Mouse (Mus musculus) heart, postnatal 0 days (tissue): ENCODE measurements around the gene Ccni. TPM values are rescaled to one million over a fixed set of nuclear protein-coding genes. Genes with fewer than 3 reads are reported as not detected.

Experiments
- ATAC-seq: fragments of 200-750 bp; cut with Nextera tagmentation; 2 replicates; pipeline ENCODE4 v1.8.0; 2017; ENCODE audit warnings: low read depth, moderate number of reproducible peaks, moderate library complexity; ENCODE audit not compliant: insufficient read depth
- DNase-seq: peaks from one replicate; pipeline ENCODE4 v3.0.0-alpha.2; 2016; ENCODE audit warnings: low spot score
- H3K27ac ChIP-seq: fragments of 300-500 bp; sonication (generic); 2 replicates; pipeline ENCODE4 v1.5.1; 2014; ENCODE audit warnings: low read depth, mild to moderate bottlenecking
- H3K27me3 ChIP-seq: fragments of 300-500 bp; sonication (generic); 2 replicates; pipeline ENCODE4 v1.6.1; 2014; ENCODE audit warnings: low read length, mixed read lengths; ENCODE audit not compliant: control insufficient read depth, insufficient read depth
- H3K36me3 ChIP-seq: fragments of 300-500 bp; sonication (generic); replicated peaks from 2 replicates; pipeline ENCODE4 v1.6.1; 2014; ENCODE audit warnings: low read length, mixed read lengths; ENCODE audit not compliant: control insufficient read depth, insufficient read depth
- H3K4me1 ChIP-seq: fragments of 300-500 bp; sonication (generic); 2 replicates; pipeline ENCODE4 v1.6.1; 2014; ENCODE audit warnings: antibody characterized with exemption; ENCODE audit not compliant: control insufficient read depth, insufficient read depth
- H3K4me2 ChIP-seq: fragments of 300-500 bp; sonication (generic); 2 replicates; pipeline ENCODE4 v1.6.1; 2014; ENCODE audit warnings: low read depth, mild to moderate bottlenecking, low read length, moderate library complexity
- H3K4me3 ChIP-seq: fragments of 300-500 bp; sonication (generic); 2 replicates; pipeline ENCODE4 v1.5.1; 2014; ENCODE audit warnings: low read depth, low read length
- H3K9ac ChIP-seq: fragments of 300-500 bp; sonication (generic); replicated peaks from 2 replicates; pipeline ENCODE4 v1.6.1; 2014; ENCODE audit warnings: low read depth, low read length, mixed read lengths
- H3K9me3 ChIP-seq: fragments of 300-500 bp; sonication (generic); replicated peaks from 2 replicates; pipeline ENCODE4 v1.6.1; 2016; ENCODE audit warnings: low read length; ENCODE audit not compliant: control insufficient read depth
- CTCF ChIP-seq: IDR thresholded peaks from 2 replicates; pipeline ENCODE4 v1.5.1; 2016; ENCODE audit warnings: antibody characterized with exemption, control low read depth, low read depth
- EP300 ChIP-seq: IDR thresholded peaks from 2 replicates; pipeline ENCODE4 v1.6.1; 2016; ENCODE audit warnings: antibody characterized with exemption, low read depth
- WGBS: fragments of 180-500 bp; shearing (Covaris S2); extraction: QIAGEN DNeasy Blood & Tissue Kit; methylation state at CpG from one replicate; pipeline ENCODE4 v1.1.7; 2014; 5-methylcytosine and 5-hydroxymethylcytosine counted together
- polyA plus RNA-seq: library from polyadenylated mRNA; unstranded; fragments of >200 nt; fragmentation: Nextera tagmentation; extraction: Ambion mirVana; gene quantifications from 2 replicates; pipeline ENCODE4 v1.2.1, GENCODE M21; 2015
- total RNA-seq: library from RNA; depleted of rRNA; stranded (reverse); fragments of >200 nt; gene quantifications from 2 replicates; pipeline ENCODE4 v1.2.3, GENCODE M21; 2014; ENCODE audit warnings: low replicate concordance

The Ccni gene
- total and polyA plus RNA-seq, 2 experiments from 2014 or later = 87.5 to 210 TPM

DNA sequence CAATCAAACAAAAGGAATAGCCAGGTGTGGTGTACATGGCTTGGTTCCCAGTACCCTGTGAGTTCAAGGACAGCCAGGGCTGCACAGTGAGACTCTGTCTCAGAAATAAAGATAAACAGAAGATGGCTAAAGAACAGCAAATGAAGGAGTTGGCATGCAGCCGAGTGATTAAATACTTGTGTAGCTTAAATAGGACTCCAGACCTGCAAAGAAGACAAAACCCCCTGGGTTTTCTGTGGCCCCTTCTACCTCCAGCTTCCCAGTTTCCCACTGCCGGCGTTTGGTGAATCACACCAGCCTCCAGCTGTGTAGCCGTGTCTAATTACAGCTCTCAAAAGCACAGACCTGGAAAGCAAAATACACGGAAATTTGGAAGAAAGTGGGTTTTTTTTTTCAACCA lies 61.4 kb downstream of the Ccni start:
- Histone ChIP-seq H3K36me3 (peaks cover 22% of the 10 kb centered on the region), H3K27me3 (no peaks in the 10 kb centered on the region), H3K9me3 (no peaks in the 10 kb centered on the region), H3K4me2 (no peak overlapping the region), H3K9ac (no peak overlapping the region), H3K27ac (no peak overlapping the region), H3K4me1 (peaks cover 41% of the 10 kb centered on the region), H3K4me3 (no peak overlapping the region)
- DNase-seq (no peak), ATAC-seq (no peak)
- WGBS = 60% methylated on average over 5 of the region's 5 CpGs
- TF ChIP-seq CTCF (no peak), EP300 (no peak)

- DNase-seq (no peak), ATAC-seq (peak; percentile 33)
- Histone ChIP-seq H3K4me3 (no peak overlapping the region), H3K4me1 (peaks cover 36% of the 10 kb centered on the region), H3K9me3 (no peaks in the 10 kb centered on the region), H3K36me3 (peaks cover 25% of the 10 kb centered on the region), H3K9ac (no peak overlapping the region), H3K27me3 (no peaks in the 10 kb centered on the region), H3K27ac (0 out of 2 replicates have a peak overlapping the region, but pooled peaks have one; percentile 16), H3K4me2 (no peak overlapping the region)
- 51% methylated on average over 12 of the region's 12 CpGs for WGBS
- no peak for TF ChIP-seq EP300
- no peak for TF ChIP-seq CTCF
Measured at GRCm38 (mm10) chr5:93143360-93144091, 62.8 kb downstream of the Ccni start.

- ATAC-seq (peak; percentile 31; the same call in 1 of the 2 replicates), DNase-seq (peak; percentile 65)
- Histone ChIP-seq H3K4me3 (no peak overlapping the region), H3K9me3 (no peaks in the 10 kb centered on the region), H3K4me1 (peaks cover 52% of the 10 kb centered on the region), H3K36me3 (peaks cover 19% of the 10 kb centered on the region), H3K27ac (0 out of 2 replicates have a peak overlapping the region, but pooled peaks have one; percentile 8), H3K9ac (no peak overlapping the region), H3K27me3 (no peaks in the 10 kb centered on the region), H3K4me2 (no peak overlapping the region)
- TF ChIP-seq EP300 (no peak), CTCF (no peak)
- WGBS = 55% methylated on average over 5 of the region's 5 CpGs
Measured at GRCm38 (mm10) chr5:93140747-93141146, 65.5 kb downstream of the Ccni start.

DNA sequence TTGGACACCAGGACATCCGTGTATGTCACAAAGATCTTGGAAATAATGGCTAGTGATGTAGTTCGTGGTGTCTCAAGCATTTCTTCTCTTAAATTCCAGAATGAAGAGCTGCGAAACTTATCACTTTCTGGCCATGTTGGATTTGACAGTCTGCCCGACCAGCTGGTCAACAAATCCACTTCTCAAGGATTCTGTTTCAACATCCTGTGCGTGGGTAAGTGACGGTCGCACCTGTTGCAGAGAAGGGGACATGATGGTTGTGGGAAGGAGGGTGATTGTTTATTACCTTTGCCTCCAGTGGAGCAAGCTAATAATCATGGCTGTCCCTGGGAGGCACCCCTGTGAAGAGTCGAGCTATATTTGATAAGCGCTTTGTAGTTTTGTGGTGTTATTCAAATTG lies 66.9 kb downstream of the Ccni start:
- DNase-seq (no peak), ATAC-seq (no peak)
- H3K27ac ChIP-seq = no peak overlapping the region
- peaks cover 54% of the 10 kb centered on the region for H3K4me1 ChIP-seq
- no peak overlapping the region for H3K4me3 ChIP-seq
- peaks cover 19% of the 10 kb centered on the region for H3K36me3 ChIP-seq
- 91% methylated on average over 9 of the region's 9 CpGs for WGBS
- H3K9ac ChIP-seq = no peak overlapping the region
- H3K27me3 ChIP-seq = no peaks in the 10 kb centered on the region
- no peaks in the 10 kb centered on the region for H3K9me3 ChIP-seq
- H3K4me2 ChIP-seq = no peak overlapping the region
- no peak for TF ChIP-seq EP300

- H3K9me3 ChIP-seq = no peaks in the 10 kb centered on the region
- ATAC-seq (peak; percentile 89), DNase-seq (peak; percentile 90)
- 6% methylated on average over 5 of the region's 5 CpGs for WGBS
- H3K9ac ChIP-seq = no peak overlapping the region
- peak overlapping the region; percentile 97 for H3K27ac ChIP-seq
- peak overlapping the region; percentile 35 for H3K4me2 ChIP-seq
- TF ChIP-seq EP300 (peak; percentile 76), CTCF (no peak)
- H3K27me3 ChIP-seq = no peaks in the 10 kb centered on the region
- H3K36me3 ChIP-seq = peaks cover 18% of the 10 kb centered on the region
- H3K4me1 ChIP-seq = peaks cover 56% of the 10 kb centered on the region
- no peak overlapping the region for H3K4me3 ChIP-seq
Measured at GRCm38 (mm10) chr5:93136956-93137586, 69.2 kb downstream of the Ccni start.
